Mouse (Mus musculus) intestine, embryonic 15.5 days (tissue): ENCODE data around the gene Gab2. TPM values are rescaled to one million over a fixed set of nuclear protein-coding genes. Genes with fewer than 3 reads are reported as not detected.

ENCODE experiments used
- ATAC-seq: fragments of 200-750 bp; cut with Nextera tagmentation; 2 replicates; pipeline ENCODE4 v1.8.0; 2017; ENCODE audit warnings: moderate TSS enrichment, moderate library complexity
- H3K27ac ChIP-seq: fragments of 300-500 bp; sonication (generic); 2 replicates; pipeline ENCODE4 v1.5.1; 2015; ENCODE audit warnings: mild to moderate bottlenecking, inconsistent platforms
- H3K27me3 ChIP-seq: fragments of 300-500 bp; sonication (generic); replicated peaks from 2 replicates; pipeline ENCODE4 v1.6.1; 2015; ENCODE audit warnings: inconsistent platforms
- H3K36me3 ChIP-seq: fragments of 300-500 bp; sonication (generic); 2 replicates; pipeline ENCODE4 v1.6.1; 2015; ENCODE audit warnings: inconsistent platforms
- H3K4me1 ChIP-seq: fragments of 300-500 bp; sonication (generic); replicated peaks from 2 replicates; pipeline ENCODE4 v1.6.1; 2015; ENCODE audit warnings: inconsistent platforms
- H3K4me2 ChIP-seq: fragments of 300-500 bp; sonication (generic); replicated peaks from 2 replicates; pipeline ENCODE4 v1.6.1; 2015; ENCODE audit warnings: mild to moderate bottlenecking, inconsistent platforms
- H3K4me3 ChIP-seq: fragments of 300-500 bp; sonication (generic); replicated peaks from 2 replicates; pipeline ENCODE4 v1.5.1; 2015; ENCODE audit warnings: inconsistent platforms
- H3K9ac ChIP-seq: fragments of 300-500 bp; sonication (generic); 2 replicates; pipeline ENCODE4 v1.6.1; 2015; ENCODE audit warnings: inconsistent platforms
- H3K9me3 ChIP-seq: fragments of 300-500 bp; sonication (generic); 2 replicates; pipeline ENCODE4 v1.6.1; 2016; ENCODE audit warnings: inconsistent platforms
- WGBS: fragments of 180-500 bp; shearing (Covaris S2); methylation state at CpG from one replicate; pipeline ENCODE4 v1.1.7; 2015; 5-methylcytosine and 5-hydroxymethylcytosine counted together
- polyA plus RNA-seq: library from polyadenylated mRNA; unstranded; fragments of >200 nt; fragmentation: Nextera tagmentation; extraction: Ambion mirVana; gene quantifications from 2 replicates; pipeline ENCODE4 v1.2.1, GENCODE M21; 2015

Gene Gab2
- polyA plus RNA-seq, 1 experiment from 2014 or later: 7.7 TPM

DNA sequence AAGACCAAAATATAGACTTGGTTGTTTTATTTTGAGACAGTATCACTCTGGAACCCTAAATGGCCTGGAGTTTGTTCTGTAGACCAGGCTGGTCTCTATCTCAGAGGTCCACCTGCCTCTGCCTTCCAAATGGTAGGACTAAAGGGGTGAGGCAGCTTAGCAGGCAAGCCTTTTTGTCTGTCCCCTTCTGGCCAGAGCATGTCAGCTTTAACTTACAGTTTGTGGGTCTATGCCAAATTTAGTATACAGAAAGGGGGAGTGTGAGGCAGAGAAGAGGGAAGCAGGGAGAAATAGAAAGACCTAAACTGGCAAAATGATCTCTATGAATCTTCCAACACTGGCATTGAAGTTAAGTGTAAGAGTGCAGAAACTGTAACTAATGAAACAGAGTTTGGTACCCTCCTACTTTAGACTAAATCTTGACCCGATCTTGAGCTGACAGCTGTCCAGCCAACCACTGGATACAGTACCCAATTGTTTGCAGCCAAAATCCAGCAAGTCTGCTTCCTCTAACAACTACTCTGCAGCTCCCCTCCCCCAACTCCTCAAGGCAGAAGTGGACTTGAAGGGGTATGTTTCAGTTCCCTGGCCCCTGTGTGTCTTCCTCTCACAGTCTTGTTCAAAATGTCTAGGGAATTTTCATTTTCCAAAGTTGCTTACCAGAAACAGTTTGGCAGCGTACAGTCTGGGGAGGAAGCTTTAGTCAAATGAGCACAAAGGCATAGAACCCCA, 73.5 kb downstream of the Gab2 start:
- Histone ChIP-seq H3K36me3 (no peaks in the 10 kb centered on the region), H3K4me2 (no peak overlapping the region), H3K4me1 (no peaks in the 10 kb centered on the region), H3K4me3 (no peak overlapping the region), H3K9ac (no peak overlapping the region), H3K9me3 (no peaks in the 10 kb centered on the region), H3K27me3 (no peaks in the 10 kb centered on the region), H3K27ac (no peak overlapping the region)
- 53% methylated on average over 2 of the region's 2 CpGs for WGBS
- ATAC-seq: no peak

GRCm38 (mm10) chr7:97164261-97164660, 82.9 kb downstream of the Gab2 start:
- no peak for ATAC-seq
- Histone ChIP-seq H3K36me3 (no peaks in the 10 kb centered on the region), H3K4me1 (no peaks in the 10 kb centered on the region), H3K9me3 (no peaks in the 10 kb centered on the region), H3K27ac (no peak overlapping the region), H3K9ac (no peak overlapping the region), H3K4me2 (no peak overlapping the region), H3K4me3 (no peak overlapping the region), H3K27me3 (no peaks in the 10 kb centered on the region)
- WGBS: 68% methylated on average over 1 of the region's 1 CpGs

DNA sequence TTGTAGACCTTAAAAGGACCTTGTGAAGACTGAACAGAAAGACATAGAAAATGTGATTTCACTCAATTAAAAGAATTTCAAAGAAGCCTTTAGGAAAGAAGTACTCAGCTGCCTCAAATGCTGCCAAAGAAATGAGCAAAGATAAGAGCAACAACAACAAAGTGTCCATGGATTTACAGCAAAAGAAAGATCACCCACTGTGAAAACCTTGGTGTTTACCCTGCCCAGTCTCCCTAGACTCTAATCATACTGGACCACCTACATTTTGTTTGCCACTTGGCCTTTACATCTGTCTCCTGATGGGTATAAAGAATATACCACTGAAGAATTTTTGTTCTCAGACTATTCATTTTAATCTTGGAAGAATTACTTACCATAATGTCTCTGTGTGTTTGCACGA, 89.7 kb downstream of the Gab2 start:
- no peak overlapping the region for H3K27ac ChIP-seq
- no peaks in the 10 kb centered on the region for H3K27me3 ChIP-seq
- no peak for ATAC-seq
- H3K9me3 ChIP-seq: no peaks in the 10 kb centered on the region
- H3K36me3 ChIP-seq: no peaks in the 10 kb centered on the region
- H3K4me3 ChIP-seq: no peak overlapping the region
- WGBS: 76% methylated on average over 1 of the region's 1 CpGs
- H3K4me1 ChIP-seq: 0 out of 2 replicates have a peak, but pooled peaks cover 5% of the 10 kb centered on the region
- no peak overlapping the region for H3K4me2 ChIP-seq
- no peak overlapping the region for H3K9ac ChIP-seq

DNA sequence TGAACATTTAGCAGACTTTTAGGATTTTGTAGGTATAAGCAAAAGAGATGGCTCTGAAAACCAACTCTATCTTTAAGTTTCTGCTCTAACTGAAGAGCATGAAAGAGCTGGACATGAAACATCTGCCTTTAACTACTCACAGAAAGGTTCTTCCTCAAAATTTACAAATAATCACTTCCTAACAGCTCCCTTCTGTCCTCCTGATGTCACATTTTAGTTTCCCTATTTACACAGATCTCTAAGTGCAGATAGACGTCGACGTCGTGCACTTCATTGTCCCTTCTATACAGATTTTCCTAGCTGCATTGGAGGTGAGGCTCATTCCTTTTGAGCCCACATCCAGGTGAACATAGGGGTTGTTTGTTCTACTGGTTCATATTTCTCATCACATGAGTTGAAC, 90.3 kb downstream of the Gab2 start:
- H3K9ac ChIP-seq: no peak overlapping the region
- WGBS: 40% methylated on average over 4 of the region's 4 CpGs
- no peaks in the 10 kb centered on the region for H3K9me3 ChIP-seq
- 0 out of 2 replicates have a peak, but pooled peaks cover 5% of the 10 kb centered on the region for H3K4me1 ChIP-seq
- H3K36me3 ChIP-seq: no peaks in the 10 kb centered on the region
- ATAC-seq: no peak
- no peaks in the 10 kb centered on the region for H3K27me3 ChIP-seq
- H3K4me2 ChIP-seq: no peak overlapping the region
- H3K27ac ChIP-seq: 0 out of 2 replicates have a peak overlapping the region, but pooled peaks have one; percentile 15
- H3K4me3 ChIP-seq: no peak overlapping the region

GRCm38 (mm10) chr7:97172126-97172525, 90.7 kb downstream of the Gab2 start:
- Histone ChIP-seq H3K27ac (no peak overlapping the region), H3K9me3 (no peaks in the 10 kb centered on the region)
- WGBS: 55% methylated on average over 3 of the region's 3 CpGs

DNA sequence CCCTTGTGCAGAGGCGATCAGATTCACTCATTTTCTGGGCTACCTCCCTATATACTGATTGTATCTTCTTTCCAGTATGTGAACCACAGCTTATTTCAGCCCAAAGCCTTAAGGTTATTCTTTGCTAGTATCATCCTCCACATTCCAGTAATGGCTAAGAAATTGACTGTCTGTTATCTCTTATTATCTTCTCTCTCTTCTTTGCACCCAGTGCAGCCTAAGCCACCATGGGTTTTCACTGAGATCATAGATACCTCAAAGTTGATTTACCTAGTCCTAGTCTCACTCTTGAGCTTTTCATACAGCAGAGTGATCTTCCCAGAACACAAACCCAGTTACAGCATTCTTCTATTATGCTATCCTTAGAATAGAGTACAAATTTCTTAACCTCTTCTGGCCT, 100.5 kb downstream of the Gab2 start:
- no peaks in the 10 kb centered on the region for H3K36me3 ChIP-seq
- no peak for ATAC-seq
- 75% methylated on average over 1 of the region's 1 CpGs for WGBS

More at GRCm38 (mm10) chr7:97172126-97172525, 90.7 kb downstream of the Gab2 start:
- no peaks in the 10 kb centered on the region for H3K36me3 ChIP-seq
- H3K4me2 ChIP-seq: no peak overlapping the region
- H3K9ac ChIP-seq: no peak overlapping the region
- no peak for ATAC-seq
- H3K4me1 ChIP-seq: 0 out of 2 replicates have a peak, but pooled peaks cover 5% of the 10 kb centered on the region
- H3K4me3 ChIP-seq: no peak overlapping the region
- no peaks in the 10 kb centered on the region for H3K27me3 ChIP-seq

DNA sequence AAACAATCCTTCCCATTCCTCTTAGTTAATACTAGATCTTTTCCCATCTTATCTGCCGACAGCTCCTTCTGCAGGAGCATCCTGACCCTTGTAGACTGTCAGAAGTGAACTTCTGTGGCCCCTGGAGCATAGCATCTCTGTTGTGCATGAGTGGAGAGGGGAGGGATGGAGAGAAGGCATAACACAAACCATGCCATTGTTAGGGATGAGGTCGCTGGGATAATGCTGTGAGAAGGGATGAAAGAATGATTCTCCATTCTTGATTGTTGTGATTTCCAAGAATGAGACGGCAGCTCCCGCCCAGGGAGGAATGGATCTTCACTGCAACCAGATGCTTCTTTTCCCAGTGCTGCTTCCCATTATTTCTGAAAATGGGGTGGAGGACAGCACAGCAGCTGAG, 102.0 kb downstream of the Gab2 start:
- 53% methylated on average over 4 of the region's 4 CpGs for WGBS

More for the DNA sequence above, 100.5 kb downstream of the Gab2 start:
- Histone ChIP-seq H3K9me3 (no peaks in the 10 kb centered on the region), H3K9ac (no peak overlapping the region), H3K4me2 (no peak overlapping the region), H3K4me3 (no peak overlapping the region), H3K4me1 (0 out of 2 replicates have a peak, but pooled peaks cover 6% of the 10 kb centered on the region), H3K27me3 (no peaks in the 10 kb centered on the region), H3K27ac (no peak overlapping the region)

GRCm38 (mm10) chr7:97184005-97184404, 102.6 kb downstream of the Gab2 start:
- 76% methylated on average over 1 of the region's 1 CpGs for WGBS
- H3K9me3 ChIP-seq: no peaks in the 10 kb centered on the region
- H3K27ac ChIP-seq: no peak overlapping the region

More for the DNA sequence above, 102.0 kb downstream of the Gab2 start:
- H3K27ac ChIP-seq: no peak overlapping the region
- no peak overlapping the region for H3K4me3 ChIP-seq
- no peak overlapping the region for H3K4me2 ChIP-seq
- H3K27me3 ChIP-seq: no peaks in the 10 kb centered on the region
- H3K4me1 ChIP-seq: 0 out of 2 replicates have a peak, but pooled peaks cover 6% of the 10 kb centered on the region
- ATAC-seq: no peak
- H3K9ac ChIP-seq: no peak overlapping the region
- H3K36me3 ChIP-seq: no peaks in the 10 kb centered on the region
- H3K9me3 ChIP-seq: no peaks in the 10 kb centered on the region

GRCm38 (mm10) chr7:97187387-97188081, 106.1 kb downstream of the Gab2 start:
- WGBS: 96% methylated on average over 2 of the region's 2 CpGs
- ATAC-seq: no peak
- no peak overlapping the region for H3K27ac ChIP-seq
- H3K36me3 ChIP-seq: no peaks in the 10 kb centered on the region
- H3K27me3 ChIP-seq: no peaks in the 10 kb centered on the region
- no peak overlapping the region for H3K4me2 ChIP-seq
- no peaks in the 10 kb centered on the region for H3K9me3 ChIP-seq
- H3K4me1 ChIP-seq: 0 out of 2 replicates have a peak, but pooled peaks cover 6% of the 10 kb centered on the region
- H3K4me3 ChIP-seq: no peak overlapping the region
- no peak overlapping the region for H3K9ac ChIP-seq

More at GRCm38 (mm10) chr7:97184005-97184404, 102.6 kb downstream of the Gab2 start:
- no peak for ATAC-seq
- Histone ChIP-seq H3K4me2 (no peak overlapping the region), H3K4me1 (0 out of 2 replicates have a peak, but pooled peaks cover 6% of the 10 kb centered on the region), H3K36me3 (no peaks in the 10 kb centered on the region), H3K9ac (no peak overlapping the region), H3K4me3 (no peak overlapping the region), H3K27me3 (no peaks in the 10 kb centered on the region)

DNA sequence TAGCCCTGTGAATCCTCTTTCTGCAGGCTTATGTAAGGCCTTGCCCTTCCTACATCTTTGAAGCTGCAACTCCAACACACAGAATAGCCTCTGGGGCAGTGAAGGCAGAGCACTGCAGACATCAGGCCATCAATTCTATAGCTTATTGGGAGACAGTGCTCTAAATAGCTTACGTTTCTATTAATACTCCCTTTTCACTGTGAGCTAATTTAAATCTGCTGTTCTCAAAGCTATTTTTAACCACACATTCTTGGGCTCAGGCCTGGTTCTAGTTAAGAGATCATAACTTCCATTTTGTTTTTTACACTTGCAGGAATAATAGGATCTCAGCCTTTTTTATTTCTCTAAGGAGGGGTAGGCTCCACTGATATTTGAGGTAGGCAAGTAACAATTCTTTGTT, 107.7 kb downstream of the Gab2 start:
- Histone ChIP-seq H3K27ac (no peak overlapping the region), H3K9ac (no peak overlapping the region), H3K4me2 (no peak overlapping the region), H3K4me3 (no peak overlapping the region), H3K36me3 (no peaks in the 10 kb centered on the region), H3K9me3 (no peaks in the 10 kb centered on the region), H3K4me1 (no peaks in the 10 kb centered on the region), H3K27me3 (no peaks in the 10 kb centered on the region)
- 57% methylated on average over 1 of the region's 1 CpGs for WGBS
- no peak for ATAC-seq

DNA sequence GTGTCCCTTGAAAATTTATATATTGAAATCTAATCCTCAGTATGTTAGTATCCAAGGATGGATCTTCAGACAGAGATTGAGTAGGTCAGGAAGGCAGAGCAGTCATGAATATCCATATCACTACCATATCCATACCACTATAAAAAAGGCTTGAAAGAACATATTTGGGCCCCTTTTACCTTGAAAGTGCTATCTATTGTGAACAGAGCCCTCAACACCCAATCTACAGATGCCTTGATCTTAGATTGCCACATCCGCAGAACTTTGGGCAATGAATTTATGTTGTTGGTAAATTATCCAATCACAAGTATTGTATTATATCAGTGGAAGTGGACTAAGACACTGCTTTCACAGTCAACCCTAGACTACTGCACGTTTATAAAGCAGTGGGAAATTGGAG, 122.5 kb downstream of the Gab2 start:
- Histone ChIP-seq H3K4me2 (no peak overlapping the region), H3K4me3 (no peak overlapping the region), H3K27me3 (no peaks in the 10 kb centered on the region), H3K4me1 (no peaks in the 10 kb centered on the region), H3K9me3 (no peaks in the 10 kb centered on the region), H3K9ac (no peak overlapping the region), H3K27ac (no peak overlapping the region), H3K36me3 (no peaks in the 10 kb centered on the region)
- 77% methylated on average over 2 of the region's 2 CpGs for WGBS
- ATAC-seq: no peak

GRCm38 (mm10) chr7:97208811-97209549, 127.6 kb downstream of the Gab2 start:
- peak; percentile 56 for ATAC-seq
- no peaks in the 10 kb centered on the region for H3K36me3 ChIP-seq
- no peaks in the 10 kb centered on the region for H3K9me3 ChIP-seq
- H3K27ac ChIP-seq: no peak overlapping the region
- WGBS: 44% methylated on average over 1 of the region's 1 CpGs
- no peak overlapping the region for H3K9ac ChIP-seq
- H3K27me3 ChIP-seq: no peaks in the 10 kb centered on the region
- H3K4me1 ChIP-seq: no peaks in the 10 kb centered on the region
- no peak overlapping the region for H3K4me2 ChIP-seq
- H3K4me3 ChIP-seq: no peak overlapping the region
